Mouse (Mus musculus) gastrocnemius, postnatal 14 days (tissue): ENCODE measurements around the gene Gm13103. TPM values are rescaled to one million over a fixed set of nuclear protein-coding genes. Genes with fewer than 3 reads are reported as not detected.
"Not testable (repeated sequence)": the region's sequence is repeated elsewhere in the genome, so short reads cannot be mapped to it uniquely, and the experiment has no call there.

ENCODE experiments used
- DNase-seq: peaks from one replicate; pipeline ENCODE4 v3.0.0; 2021; ENCODE audit warnings: mixed read lengths
- intact Hi-C: fragments of 180-260 bp; cut with DNase I; formaldehyde crosslinking; loops from one replicate; pipeline ENCODE4 v1.15.1; 2025; ENCODE audit warnings: low total_unique reads
- long read RNA-seq, 2 experiments: library from polyadenylated mRNA; stranded (forward); transcript quantifications; one replicate each; pipeline ENCODE4 v2.0.0; 2021
- total RNA-seq, 2 experiments: library from RNA; stranded (reverse); gene quantifications; 2 replicates each; pipeline ENCODE4 v1.2.3; 2021

Gene Gm13103
- not detected for total RNA-seq
- long read RNA-seq, experiment 1, result 0 reads
- long read RNA-seq, experiment 2, result 0 reads

DNA sequence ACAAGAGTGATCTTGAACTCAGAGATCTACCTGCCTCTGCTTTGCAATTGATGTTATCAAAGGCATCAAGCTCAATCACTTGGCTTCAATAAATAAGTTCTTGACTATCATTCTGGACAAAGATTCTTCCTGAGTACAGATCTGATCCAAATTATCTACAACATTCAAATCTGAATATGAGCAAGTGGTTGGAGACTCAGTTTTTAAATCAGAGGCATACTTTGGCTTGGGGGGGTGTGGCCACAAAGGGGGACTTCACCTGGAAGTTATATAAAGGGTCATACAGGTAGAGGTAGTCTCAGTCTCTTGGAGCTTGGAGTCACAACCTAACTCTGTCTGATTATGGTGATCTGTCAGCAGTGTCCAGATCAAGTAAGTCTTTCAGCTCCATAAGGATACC is at the start of gene Gm13103:
Gene Gm13103 (plus strand): TSS at position 301 of the 400 bp plus-strand sequence.
- DNase-seq, intact Hi-C loops: not testable (repeated sequence)

DNA sequence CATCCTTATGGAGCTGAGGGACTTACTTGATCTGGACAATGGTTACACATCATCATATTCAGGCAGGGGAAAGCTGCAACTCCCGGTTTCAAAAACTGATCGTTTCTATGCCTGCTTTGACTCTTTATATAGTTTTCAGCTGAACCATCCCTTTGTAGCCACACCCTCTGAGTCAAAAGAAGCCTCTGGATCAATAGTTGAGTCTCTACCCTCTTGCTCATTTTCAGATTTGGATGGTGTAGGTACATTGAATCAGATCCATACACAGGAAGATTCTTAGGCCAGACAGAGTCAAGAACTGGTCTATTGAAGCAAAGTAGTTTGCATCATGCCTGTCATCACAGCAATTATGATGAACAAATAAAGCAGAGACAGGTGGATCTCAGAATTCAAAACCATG is 30.3 kb upstream of the Gm13103 start, which contains the start of gene Gm13084:
Gene Gm13084 (minus strand): TSS at position 101 of the 400 bp plus-strand sequence.
- intact Hi-C loops, result no loop called here
- no peak for DNase-seq

DNA sequence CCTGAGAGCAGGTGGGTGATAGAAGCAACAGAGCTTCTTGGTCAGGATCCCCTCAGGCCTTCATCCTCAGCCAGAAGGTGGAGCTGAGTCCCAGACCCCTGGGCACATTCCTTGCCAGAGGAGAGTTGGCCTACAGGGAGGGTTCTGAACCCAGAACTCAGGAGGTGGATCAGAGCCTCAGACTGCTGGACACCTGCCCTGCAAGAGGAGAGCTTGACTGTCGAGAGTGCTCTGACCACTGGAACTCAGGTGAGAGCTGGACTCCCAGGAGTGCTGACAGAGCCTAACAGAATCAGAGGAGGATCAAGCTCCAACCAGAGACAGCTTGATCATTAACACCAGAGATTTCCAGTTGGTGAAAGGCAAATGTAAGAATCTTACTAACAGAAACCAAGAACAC is 36.1 kb downstream of the Gm13103 start:
- intact Hi-C loops, DNase-seq: not testable (repeated sequence)

DNA sequence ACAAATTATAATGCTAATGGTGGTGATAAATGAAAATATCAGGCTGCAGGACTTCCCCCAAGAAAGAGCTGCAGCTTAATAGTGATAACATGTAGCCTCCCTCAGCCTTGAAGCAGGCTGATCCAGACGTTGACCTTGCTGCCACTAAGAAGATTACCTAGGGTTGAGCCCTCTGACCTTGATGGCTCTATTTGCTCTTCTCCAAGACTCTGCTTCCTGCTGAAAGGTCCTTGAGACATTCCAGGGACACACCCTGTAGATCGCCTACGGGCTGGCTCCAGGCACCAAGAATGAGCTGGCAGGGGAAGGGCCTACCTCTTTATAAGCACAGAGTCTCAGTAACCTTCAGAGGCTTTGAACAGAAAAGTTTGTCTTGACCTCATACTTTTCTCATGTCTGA is 48.1 kb downstream of the Gm13103 start:
- intact Hi-C loops, result not testable (repeated sequence)

DNA sequence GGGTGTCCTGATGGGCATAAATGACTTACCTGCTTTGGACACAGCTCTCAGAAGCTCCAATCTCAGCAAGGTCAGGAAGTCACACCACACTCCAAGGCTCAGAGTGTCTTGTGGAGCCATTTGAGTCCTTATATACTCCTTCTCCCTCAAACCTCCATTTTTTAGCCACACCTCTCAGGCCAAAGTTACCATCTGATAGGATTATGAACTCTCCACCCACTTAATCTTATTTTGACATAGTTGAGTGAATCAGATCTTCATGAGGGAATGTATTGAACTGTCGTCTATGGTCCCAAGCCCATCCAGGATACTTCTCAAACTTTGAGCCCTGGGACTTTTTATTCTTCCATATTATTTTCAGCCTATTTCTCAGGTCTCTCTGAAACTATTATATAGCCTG is 54.0 kb downstream of the Gm13103 start, which contains the start of gene Pramef6:
Gene Pramef6 (minus strand): TSS at position 101 of the 400 bp plus-strand sequence.
- DNase-seq, intact Hi-C loops: not testable (repeated sequence)

More for the DNA sequence above, 48.1 kb downstream of the Gm13103 start:
- DNase-seq, result not testable (repeated sequence)

Other genes starting within 250 kb of the Gm13103 start
- not detected for gene Gm13083, start 231.5 kb upstream of the Gm13103 start, total RNA-seq
- not detected for gene Gm13088, start 189.3 kb upstream of the Gm13103 start, total RNA-seq
- gene Gm13089, start 143.8 kb upstream of the Gm13103 start, total RNA-seq, result not detected
- not detected for gene Gm13078, start 127.0 kb upstream of the Gm13103 start, total RNA-seq
- gene Gm13023, start 57.1 kb upstream of the Gm13103 start, total RNA-seq, result not detected
- gene Gm13084, start 30.4 kb upstream of the Gm13103 start, total RNA-seq, result not detected
- not detected for gene Pramef6, start 53.9 kb downstream of the Gm13103 start, total RNA-seq
- gene Pramef25, start 104.5 kb downstream of the Gm13103 start, total RNA-seq, result not detected
- gene Gm13101, start 120.5 kb downstream of the Gm13103 start, total RNA-seq, result not detected
- not detected for gene Pramef17, start 147.9 kb downstream of the Gm13103 start, total RNA-seq
- not detected for gene Pramel4, start 212.6 kb downstream of the Gm13103 start, total RNA-seq